Mouse (Mus musculus) spleen, adult 12 weeks (tissue): ENCODE measurements around the gene Parn.

Experiments used
- DNase-seq: peaks from one replicate; pipeline ENCODE4 v3.0.0; 2022; ENCODE audit warnings: low spot score

The Parn gene

DNA sequence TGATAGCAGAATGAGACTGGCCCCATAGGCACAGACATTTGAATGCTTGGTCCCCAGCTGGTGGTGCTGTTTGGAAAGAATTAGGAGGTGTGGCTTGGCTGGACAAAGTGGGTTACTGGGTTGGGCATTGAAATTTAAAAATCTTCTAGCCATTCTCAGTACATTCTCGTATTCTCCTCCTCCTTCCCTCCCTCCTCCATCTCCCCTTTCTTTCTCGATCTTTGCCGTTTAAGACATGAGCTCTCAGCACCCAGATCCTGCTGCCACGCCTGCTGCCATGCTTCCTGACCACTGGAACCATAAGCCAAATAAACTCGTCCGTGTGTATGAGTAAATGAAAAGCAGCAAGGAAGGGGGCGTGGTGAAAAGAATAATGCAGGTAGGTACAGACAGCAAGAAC is 111.5 kb downstream of the Parn start:
- DNase-seq, result no peak

DNA sequence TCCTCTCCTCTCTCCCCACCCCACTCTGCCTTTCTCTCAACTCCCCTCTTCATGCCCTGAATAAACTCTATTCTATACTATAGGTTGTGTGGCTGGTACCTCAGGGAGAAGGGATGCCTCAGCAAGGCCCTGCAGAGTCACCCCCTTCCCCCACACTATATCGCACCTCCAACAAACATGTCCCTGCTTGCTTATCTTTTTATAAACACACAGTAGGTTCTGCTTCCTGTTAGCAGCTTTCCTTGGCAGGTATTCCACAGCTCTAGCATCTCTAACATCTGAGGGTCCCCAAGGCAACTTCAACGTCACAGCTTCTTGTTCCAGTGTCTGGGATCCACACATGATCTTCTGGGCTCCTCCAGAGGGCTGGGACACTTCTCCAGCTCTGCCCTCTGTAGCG is 117.3 kb downstream of the Parn start:
- no peak for DNase-seq

DNA sequence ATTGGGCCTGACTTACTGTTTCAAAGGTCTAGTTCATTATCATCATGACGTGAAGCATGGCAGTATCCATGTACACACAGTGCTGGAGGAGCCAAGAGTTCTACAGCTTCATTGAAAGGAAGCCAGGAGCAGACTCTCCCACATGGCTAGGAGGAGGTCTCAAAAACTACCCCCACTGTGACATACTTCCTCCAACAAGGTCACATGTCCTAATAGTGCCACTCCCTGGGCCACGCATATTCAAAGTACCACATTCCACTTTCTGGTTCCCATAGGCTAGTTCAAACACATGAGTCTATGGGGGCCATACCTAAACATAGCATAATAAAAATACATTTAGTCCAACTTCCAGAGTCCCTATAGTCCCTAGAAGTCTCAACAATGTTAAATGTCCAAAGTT is 118.0 kb downstream of the Parn start:
- no peak for DNase-seq

DNA sequence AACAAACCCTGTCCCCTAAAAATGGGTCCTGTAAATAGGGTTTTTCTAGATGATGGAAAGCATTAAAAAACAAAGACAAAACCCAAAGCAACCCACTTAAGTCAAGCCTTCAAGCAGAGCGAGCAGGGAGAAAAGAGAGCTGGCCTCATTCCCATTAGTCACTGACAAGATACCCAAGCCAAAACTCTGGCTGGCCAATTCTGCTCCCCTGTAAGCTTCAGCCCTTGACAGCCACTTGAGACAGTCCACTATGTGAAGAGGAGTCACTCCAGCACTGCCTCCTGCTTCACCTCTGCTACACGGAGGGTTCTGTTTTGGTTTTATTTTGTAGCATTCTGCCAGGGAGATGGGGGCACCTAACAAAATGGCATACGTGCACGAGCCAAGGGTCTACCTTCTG is 126.2 kb downstream of the Parn start:
- no peak for DNase-seq

DNA sequence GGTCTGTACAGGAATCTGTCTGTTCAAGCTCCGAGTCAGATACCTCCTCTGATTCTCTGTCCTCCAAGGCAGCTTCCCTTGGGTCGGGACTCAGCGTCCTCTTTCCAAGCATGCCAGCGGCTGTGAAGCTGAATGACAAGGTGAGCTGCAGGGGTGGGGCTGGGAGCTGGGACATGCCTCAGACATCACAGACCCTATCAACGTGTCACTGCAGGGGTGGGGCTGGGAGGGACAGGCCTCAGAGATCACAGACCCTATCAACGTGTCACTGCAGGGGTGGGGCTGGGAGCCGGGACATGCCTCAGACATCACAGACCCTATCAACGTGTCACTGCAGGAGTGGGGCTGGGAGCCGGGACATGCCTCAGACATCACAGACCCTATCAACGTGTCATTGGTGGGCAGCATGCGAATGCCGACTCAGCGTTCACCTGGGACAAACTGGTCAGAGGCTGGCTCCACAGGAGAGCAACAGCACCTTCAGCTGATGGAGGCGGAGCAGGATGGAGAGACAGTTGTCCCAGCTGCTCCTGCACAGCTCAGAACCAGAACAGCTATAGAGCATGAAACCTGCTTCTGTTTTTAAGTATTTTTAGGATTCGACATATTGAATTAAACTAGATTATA is 126.7 kb downstream of the Parn start:
- DNase-seq, result no peak

DNA sequence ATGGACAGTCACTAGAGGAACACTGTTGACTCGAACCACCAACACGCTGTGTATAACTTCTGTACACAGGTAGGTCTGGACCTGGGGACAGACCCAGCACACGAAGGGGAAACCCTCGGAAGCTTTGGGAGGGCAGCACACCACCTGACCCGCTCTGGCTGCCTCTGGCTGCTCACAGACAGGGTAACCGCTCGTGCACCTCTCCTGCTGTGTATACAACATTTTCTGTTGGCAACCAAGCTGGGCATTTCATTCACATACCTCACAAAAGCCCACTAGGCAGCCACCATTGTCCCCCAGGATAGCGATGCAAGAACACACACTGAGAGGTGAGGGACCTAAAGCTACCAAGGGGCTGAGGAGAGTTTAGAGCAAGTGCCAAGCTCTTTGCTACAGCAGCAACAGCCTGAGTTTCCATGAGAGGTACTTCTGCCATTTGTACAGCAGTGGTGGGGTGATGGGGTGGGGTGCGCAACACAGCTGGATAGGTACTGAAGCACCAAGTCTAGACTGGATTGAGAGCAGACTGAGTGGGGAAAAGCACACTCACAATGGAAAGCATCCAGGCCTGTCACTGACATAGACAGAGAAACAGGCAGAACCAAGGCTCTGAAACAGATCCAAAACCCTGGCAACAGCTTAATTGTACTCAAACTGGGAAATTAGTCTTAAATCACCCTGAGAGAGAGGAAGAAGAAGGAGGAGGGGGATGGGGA is 128.9 kb downstream of the Parn start:
- no peak for DNase-seq

DNA sequence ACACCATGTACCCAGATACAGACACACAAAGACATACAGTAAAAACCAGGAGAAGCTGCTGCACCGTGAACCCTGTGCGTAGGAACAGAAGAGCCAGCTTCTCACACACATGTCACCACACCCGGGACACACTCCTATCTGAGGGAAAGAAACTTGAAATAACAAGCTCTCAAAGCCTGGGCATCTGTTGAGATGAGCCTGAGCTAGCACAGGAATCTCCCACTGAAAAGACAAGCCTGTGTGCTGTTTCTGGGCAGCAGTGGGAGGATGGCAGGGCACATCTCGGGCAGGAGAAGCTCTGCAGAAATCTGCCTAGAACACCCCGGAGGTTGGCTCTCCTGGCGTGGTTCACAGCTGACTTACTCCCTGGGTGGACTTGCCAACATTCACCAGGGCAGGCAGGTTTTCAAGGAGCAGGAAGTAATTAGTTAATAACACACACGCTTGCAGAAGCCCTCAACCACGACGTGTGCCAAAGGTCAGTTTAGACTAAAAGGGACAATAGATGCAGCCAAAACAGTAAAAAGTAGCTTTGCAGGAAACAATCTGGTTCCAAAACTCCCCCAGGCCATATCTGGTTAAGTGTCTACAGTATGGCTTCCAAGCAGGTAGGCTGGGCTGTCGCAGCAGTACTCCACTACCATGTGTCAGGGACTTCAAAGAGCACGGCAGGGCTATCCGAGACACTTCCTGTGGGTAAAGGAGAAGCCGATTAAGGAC is 129.6 kb downstream of the Parn start:
- no peak for DNase-seq

DNA sequence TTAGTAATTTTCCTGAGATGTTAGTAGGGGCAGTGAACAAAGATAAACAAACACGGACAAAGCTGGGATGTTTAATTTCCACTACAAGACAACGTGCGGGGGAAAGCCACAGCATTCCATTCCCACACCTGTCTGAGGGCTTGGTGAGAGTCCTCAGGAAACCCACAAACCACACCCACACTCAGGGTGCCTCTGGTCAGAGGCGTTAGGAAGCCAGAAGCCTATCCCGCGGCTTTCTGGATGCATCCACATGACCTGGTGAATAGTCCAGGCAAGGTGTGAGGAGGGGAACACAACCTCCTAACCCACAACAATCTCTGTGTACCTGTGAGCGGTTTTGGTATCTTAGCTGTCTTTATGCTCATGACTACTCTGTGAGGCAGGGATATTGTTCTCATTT is 131.6 kb downstream of the Parn start:
- DNase-seq, result no peak

DNA sequence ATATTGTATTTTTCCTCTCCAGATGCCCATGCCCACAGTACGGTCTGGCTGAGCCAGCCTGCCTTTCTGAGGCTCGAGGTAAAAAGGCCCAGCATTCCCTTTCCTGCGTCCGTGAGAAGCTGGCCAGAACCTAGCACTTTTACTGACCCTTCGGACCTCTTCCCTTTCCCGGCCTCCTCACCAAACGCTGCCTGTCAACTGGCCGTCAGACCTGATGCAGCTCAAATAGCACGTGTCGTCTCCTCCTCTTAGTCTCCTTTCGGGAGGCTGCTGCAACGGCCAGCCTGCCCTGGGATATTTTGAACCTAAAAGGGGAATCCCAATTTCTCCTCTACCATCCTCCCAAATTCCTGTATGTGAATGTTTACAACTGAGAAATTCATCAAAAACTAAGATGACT is 132.1 kb downstream of the Parn start:
- DNase-seq, result no peak

DNA sequence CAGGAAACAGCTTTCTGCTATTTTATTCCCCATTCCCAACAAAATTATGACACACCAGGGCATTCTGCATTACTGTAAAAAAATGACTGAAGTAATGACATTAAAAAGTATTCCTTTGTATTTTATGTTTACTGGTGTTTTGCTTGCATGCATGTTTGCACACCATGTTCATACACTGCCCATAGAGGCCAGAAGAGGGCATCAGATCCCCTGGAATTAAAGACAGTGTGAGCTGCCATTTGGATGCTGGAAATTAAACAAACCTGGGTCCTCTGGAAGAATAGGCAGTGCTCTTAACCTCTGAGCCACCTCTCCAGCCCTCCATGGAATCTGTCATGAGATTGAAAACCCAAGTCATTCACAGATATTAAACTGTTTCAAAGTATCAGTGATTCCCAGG is 135.1 kb downstream of the Parn start:
- DNase-seq, result no peak

DNA sequence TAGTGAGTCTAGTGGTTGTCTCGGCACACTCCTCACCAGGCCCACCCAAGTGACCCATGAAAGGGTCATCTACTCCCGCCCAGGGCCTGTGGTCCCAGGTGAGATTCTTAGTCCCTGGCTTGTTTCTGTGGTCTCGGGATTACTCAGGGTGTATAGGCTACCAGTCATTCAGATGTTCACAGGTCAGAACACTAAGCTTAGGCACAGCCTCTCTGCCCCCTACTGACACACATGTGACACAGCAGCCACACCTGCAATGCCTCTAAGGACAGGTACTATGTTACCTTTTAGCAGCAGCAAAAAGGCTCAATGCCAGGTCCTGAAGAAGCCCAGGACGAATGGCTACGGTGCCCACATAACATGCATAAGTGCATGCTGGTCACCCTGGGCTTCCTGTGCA is 136.7 kb downstream of the Parn start:
- DNase-seq, result no peak

DNA sequence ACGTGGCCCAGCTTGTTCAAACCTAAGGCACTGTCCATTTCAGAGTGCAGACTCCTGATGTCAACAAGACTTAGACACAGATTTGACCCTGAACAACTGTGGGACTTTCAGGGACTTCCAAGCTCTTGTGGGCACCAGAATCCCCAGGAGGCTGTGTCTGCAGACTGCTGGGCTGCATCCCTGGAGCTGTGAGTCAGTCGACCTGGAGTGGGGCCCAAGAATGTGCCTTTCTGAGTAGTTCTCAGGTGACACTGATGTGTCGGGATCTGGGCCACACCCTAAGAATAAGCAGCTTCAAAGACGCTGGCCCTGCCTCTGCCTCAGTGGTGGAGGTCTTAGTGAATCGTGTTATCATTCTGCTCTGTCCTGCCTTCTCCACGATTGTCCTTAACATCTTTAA is 146.6 kb downstream of the Parn start:
- DNase-seq, result no peak

DNA sequence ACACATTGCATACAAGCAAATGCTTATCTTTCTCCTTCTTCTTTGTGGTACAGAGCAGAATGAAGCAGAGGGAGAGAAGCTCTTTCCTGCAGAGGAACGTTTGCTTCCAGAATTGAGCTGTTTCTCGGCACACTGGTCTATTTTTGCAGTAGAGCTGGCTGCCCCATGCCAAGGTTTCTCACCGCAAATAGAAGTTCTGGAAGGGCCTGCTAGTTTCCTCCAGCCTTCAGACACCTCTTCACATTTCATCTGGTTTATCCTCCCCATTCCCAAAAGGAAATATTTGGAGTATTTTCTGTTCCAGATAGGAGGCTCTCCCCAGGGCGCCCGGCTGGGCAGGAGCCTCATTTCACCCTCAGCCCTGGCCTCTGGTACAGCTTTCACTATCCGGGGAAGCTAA is 147.7 kb downstream of the Parn start:
- DNase-seq, result no peak

DNA sequence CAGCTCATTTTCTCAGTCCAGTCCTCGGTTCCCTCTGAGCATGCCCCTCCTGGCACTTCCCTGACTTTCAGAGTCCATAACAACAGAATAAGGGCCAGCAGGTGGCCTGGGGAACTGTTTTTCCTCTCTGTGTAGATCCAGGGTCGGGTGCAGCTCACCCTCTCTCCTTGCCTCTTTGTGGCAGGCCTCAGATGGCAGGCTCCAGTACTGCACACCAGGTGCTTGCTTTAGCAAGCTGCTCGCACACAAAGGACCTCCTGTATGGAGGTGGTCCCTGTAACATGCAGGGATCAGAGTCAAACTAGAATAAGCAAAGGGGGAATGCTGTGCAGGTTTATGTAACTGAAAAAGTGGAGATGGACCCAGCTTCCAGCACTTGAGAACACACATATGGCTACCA is 151.8 kb downstream of the Parn start:
- DNase-seq, result no peak

DNA sequence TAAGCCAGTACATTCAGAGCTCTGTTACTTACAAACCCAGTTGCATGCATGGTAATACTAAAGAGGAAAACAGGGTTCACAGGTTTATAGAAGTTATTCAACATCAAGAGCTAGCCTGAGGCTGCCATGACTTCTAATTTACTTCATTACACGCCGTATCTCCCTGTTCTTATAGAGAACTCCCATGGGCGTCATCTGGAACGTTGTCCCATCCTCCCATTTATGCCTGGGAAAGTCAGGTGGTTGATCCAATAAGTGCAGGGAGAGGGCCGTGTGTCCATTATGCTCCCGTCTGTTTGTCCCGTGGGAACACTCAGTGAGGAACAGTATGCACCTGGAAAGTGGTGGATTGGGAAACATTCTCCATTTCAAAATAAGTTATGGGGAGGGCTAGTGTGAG is 152.4 kb downstream of the Parn start:
- no peak for DNase-seq

DNA sequence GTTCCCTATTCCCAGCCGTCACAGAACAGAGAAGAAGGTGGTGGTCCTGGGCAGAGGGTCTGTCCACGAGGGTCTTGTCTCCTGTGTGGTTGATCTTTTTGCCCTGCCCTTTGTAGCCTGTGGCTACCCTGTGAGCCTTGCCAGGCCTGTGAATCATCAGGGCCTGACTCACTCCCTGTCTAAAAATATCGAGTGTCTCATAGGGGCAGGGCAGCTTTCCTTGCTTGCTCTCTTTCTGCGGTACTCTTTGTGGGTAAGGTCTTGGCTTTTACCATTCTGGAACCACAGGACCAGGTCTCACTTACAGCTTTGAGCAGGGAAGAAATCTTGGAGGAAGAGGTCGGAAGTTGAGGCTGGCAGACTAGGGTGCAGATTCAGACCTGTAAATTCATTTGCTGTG is 162.9 kb downstream of the Parn start:
- no peak for DNase-seq

DNA sequence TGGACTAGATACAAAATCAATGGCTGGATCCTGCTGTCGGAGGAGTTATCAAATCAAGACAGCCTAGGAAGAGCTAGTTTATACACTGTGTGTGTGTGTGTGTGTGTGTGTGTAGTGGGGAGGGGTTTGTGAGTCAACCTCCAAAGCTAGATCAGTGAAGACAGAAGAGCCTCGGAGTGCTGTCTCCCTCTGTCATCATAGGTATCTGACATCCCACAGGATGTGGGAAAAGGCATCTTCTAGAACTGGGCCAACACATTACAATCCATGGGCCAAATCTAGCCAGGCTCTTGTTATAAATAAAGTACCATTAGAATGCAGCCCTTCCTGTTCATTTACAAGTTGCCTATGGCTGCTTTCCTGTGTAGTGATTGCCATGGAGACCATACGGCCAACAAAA is 163.5 kb downstream of the Parn start:
- DNase-seq, result no peak

DNA sequence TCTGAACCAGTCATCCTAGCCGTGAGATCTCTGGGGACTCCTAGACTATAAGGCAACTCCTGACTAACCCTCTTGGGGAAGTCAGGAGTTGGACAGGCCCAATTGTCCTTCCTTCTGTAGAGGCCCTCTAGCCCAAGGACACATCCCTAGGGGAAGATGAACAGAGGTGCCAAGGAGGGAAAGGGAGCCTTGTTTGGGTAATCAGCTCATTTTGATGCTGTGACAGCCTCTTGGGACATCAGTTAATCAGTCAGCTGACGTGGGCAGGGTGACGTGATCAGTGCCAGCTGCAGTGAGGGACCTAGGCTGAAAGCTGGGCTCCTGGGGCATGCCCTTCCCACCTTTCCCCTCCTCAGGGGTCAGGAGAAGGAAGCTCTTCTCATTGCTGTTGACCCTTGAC is 169.0 kb downstream of the Parn start:
- DNase-seq, result no peak

DNA sequence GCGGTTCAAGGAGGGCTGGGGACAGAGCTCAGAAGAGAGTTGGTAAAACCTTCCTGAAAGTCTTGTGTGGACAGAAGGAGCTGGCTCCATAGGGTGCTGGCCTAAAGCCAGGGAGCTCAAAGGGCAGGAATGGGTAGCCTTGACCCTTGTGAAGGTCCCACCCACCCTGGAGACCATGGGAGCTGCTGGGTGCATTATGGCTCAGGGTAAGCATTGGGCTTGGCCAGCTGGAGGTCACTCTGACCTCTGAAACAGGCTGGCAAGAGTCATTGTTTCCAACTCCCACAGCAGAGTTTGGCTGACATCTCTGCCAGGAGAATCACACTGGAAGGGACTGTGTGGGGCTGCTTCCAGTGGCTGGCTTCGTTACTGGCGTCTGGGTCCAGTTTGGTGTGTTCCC is 174.0 kb downstream of the Parn start:
- no peak for DNase-seq

DNA sequence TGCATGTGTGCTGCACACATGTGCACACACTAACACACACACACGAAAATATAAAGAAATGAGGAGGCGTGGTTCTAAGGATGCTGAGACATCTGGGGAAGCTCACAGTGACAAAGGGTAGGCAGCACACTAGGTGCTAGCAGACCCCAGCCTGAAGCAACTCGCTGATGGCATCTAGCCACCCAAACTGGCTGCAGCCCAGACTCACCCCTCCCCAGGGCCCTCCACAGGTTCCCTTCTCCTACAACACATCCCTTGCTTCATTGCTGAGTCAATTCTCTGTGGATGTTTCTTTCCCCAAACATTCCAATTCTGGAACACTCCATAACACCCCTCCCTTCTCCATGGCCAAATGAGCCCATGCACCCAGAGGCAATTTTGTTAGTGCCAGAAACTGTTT is 175.0 kb downstream of the Parn start:
- no peak for DNase-seq

DNA sequence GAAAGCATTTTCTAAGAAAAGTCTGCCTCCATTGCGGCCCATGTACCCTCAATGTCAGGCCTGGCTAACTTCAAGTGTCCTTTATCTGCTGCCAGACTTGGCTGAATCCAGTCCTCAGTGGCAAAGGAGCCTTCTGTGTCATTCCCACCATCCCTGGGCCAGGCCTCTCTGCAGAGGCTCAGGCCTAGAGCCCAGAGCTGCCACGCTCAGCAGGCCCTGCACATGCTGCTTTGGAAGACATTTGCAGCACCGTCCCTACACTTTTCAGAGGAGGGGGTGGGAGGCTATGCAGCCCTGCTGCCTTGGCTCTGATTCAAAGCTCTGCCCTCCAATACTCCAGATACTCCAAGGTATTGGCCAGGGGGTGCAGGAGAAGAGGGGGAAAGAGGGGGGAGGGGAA is 176.2 kb downstream of the Parn start:
- no peak for DNase-seq
